Mouse (Mus musculus): ENCODE measurements around the gene Grik1.

DNA sequence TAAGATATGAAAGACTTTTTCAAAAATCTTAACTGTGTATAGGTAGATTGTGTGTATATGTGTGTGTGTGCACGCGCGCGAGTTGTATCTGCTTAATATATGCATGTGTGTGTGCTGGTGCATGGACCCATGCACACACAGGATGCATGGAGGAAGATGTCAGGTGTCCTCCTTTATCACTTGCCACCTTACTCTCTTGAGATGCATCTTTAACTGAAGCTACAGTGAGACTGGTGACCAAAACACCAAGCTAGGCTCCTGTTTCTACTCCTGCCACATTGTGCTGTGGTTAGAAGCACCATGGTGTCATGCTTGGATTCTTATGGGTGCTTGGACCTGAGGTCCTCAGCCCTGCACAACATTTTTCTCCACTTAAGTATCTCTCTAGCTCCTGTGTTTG, 245.7 kb downstream of the Grik1 start:
- no peak for TF ChIP-seq USF1 (IDR thresholded peaks at IDR 0.05; ENCODE audit: low read depth)
- TF ChIP-seq CTCF (IDR thresholded peaks at IDR 0.05; ENCODE audit: control insufficient read depth, insufficient read depth, insufficient read length) = no peak
- no peak for TF ChIP-seq MAX (IDR thresholded peaks at IDR 0.05)
- TF ChIP-seq FOSL1 (IDR thresholded peaks at IDR 0.05; ENCODE audit: insufficient read depth, low read length, poor library complexity, severe bottlenecking) = no peak
- TF ChIP-seq CEBPB (IDR thresholded peaks at IDR 0.05; ENCODE audit: low read depth) = no peak
- no peak for TF ChIP-seq MYOD1 (IDR thresholded peaks at IDR 0.05; ENCODE audit: control insufficient read depth, insufficient read length, low read depth)
- TF ChIP-seq MYOG (IDR thresholded peaks at IDR 0.05; ENCODE audit: control insufficient read depth, extremely low read depth, insufficient read length) = no peak
